In genomic region chr13:52566188-52566760, GRCm38 (mm10) we compare ENCODE assay signal across 27 mouse cellular contexts. TPM values are rescaled to one million over a fixed set of nuclear protein-coding genes. Genes with fewer than 3 reads are reported as not detected.
DNase-seq lines count a peak whose midpoint lies in the region; ATAC-seq and TF ChIP-seq lines count a peak whose summit lies in the region.
"Had no signal": no experiment of that assay in that cellular context is flagged by ENCODE, and none has a peak within 500 bp of the region (broad histone marks: within the 10 kb centered on the region; RNA-seq: fewer than 3 reads in every experiment).

No protein-coding gene starts in this region.

- no peak overlapping the region for H3K9ac ChIP-seq in liver, postnatal 0 days (replicated peaks)
- H3K9ac ChIP-seq in liver, embryonic 11.5 days (ENCODE audit: low read depth, low read length): no peak overlapping the region
- H3K9ac ChIP-seq: embryonic facial prominence, embryonic 13.5 days; forebrain, embryonic 12.5 days; heart, embryonic 15.5 days; hindbrain, embryonic 15.5 days; limb, embryonic 12.5 days; liver, embryonic 12.5 days; stomach, embryonic 15.5 days had no signal

- WGBS in liver, postnatal 0 days (ENCODE audit: insufficient replicate concordance): 62% methylated on average over 9 of the region's 9 CpGs
- 79% methylated on average over 9 of the region's 9 CpGs for WGBS in liver, embryonic 11.5 days
- WGBS in embryonic facial prominence, embryonic 10.5 days: 86% methylated on average over 9 of the region's 9 CpGs

- no peaks in the 10 kb centered on the region for H3K36me3 ChIP-seq in liver, postnatal 0 days (replicated peaks; ENCODE audit: insufficient read depth, low read length)
- H3K36me3 ChIP-seq in liver, embryonic 11.5 days (ENCODE audit: control insufficient read depth, insufficient read depth, low read length): no peaks in the 10 kb centered on the region
- H3K36me3 ChIP-seq in embryonic facial prominence, embryonic 10.5 days (replicated peaks): no peaks in the 10 kb centered on the region
- H3K36me3 ChIP-seq: embryonic facial prominence, embryonic 13.5 days; forebrain, embryonic 12.5 days; G1E; heart, embryonic 15.5 days; hindbrain, embryonic 15.5 days; limb, embryonic 12.5 days; liver, embryonic 12.5 days; stomach, embryonic 15.5 days had no signal

- H3K27me3 ChIP-seq in liver, postnatal 0 days (ENCODE audit: insufficient read depth, low read length): no peaks in the 10 kb centered on the region
- no peaks in the 10 kb centered on the region for H3K27me3 ChIP-seq in liver, embryonic 11.5 days (replicated peaks; ENCODE audit: control insufficient read depth, insufficient read depth, low read length)
- H3K27me3 ChIP-seq in embryonic facial prominence, embryonic 10.5 days (replicated peaks; ENCODE audit: low read depth, poor library complexity, severe bottlenecking): no peaks in the 10 kb centered on the region
- H3K27me3 ChIP-seq: embryonic facial prominence, embryonic 13.5 days; heart, embryonic 15.5 days; limb, embryonic 12.5 days; liver, embryonic 12.5 days; Patski; stomach, embryonic 15.5 days had no signal

- no peak for DNase-seq in liver, postnatal 0 days
- DNase-seq in liver, embryonic 11.5 days (ENCODE audit: low spot score): no peak
- peak; percentile 57 for DNase-seq in 416B (ENCODE audit: low read depth)
- DNase-seq in left cerebral cortex, adult 18-20 months (ENCODE audit: low spot score in 2 of 2): no peak
- no peak for DNase-seq in embryonic facial prominence, embryonic 10.5 days (ENCODE audit: low spot score)
- DNase-seq: cerebellum, adult 11-12 months; gastrocnemius, postnatal 25 days; heart, postnatal 36 days; kidney, adult 2 months; kidney, postnatal 10 days; lung, adult 2 months; right cerebral cortex, adult 18-20 months had no signal

- ATAC-seq in liver, postnatal 0 days: no peak
- ATAC-seq in liver, embryonic 11.5 days (replicated peaks; ENCODE audit: low FRiP score): no peak
- ATAC-seq in granulocyte monocyte progenitor cell, adult 5-6 weeks (replicated peaks; ENCODE audit: poor library complexity, severe bottlenecking): peak; percentile 63
- ATAC-seq in neutrophil, adult 5-6 weeks (ENCODE audit: extremely low read depth, insufficient number of reproducible peaks, low FRiP score, poor library complexity, severe bottlenecking): peak; percentile 27; the same call in 1 of the 2 replicates
- ATAC-seq: liver, embryonic 12.5 days; midbrain, embryonic 16.5 days; Patski had no signal

- H3K9me3 ChIP-seq in liver, postnatal 0 days (ENCODE audit: low read length): no peaks in the 10 kb centered on the region
- no peaks in the 10 kb centered on the region for H3K9me3 ChIP-seq in liver, embryonic 11.5 days (ENCODE audit: control insufficient read depth, low read length)
- H3K9me3 ChIP-seq in embryonic facial prominence, embryonic 10.5 days: no peaks in the 10 kb centered on the region
- H3K9me3 ChIP-seq: embryonic facial prominence, embryonic 13.5 days; forebrain, embryonic 12.5 days; heart, embryonic 15.5 days; hindbrain, embryonic 15.5 days; limb, embryonic 12.5 days; liver, embryonic 12.5 days; stomach, embryonic 15.5 days had no signal

- H3K4me3 ChIP-seq in liver, postnatal 0 days (ENCODE audit: low read depth, low read length): no peak overlapping the region
- H3K4me3 ChIP-seq in liver, embryonic 11.5 days (ENCODE audit: low read depth, low read length): no peak overlapping the region
- no peak overlapping the region for H3K4me3 ChIP-seq in embryonic facial prominence, embryonic 10.5 days
- H3K4me3 ChIP-seq: embryonic facial prominence, embryonic 13.5 days; erythroblast, embryonic 14.5 days; forebrain, embryonic 12.5 days; heart, embryonic 15.5 days; hindbrain, embryonic 15.5 days; layer of hippocampus, adult 2 months; limb, embryonic 12.5 days; liver, embryonic 12.5 days; myocyte; stomach, embryonic 15.5 days had no signal

- no peak for TF ChIP-seq CTCF in liver, postnatal 0 days (IDR thresholded peaks at IDR 0.05; ENCODE audit: low read depth)

- no peak for TF ChIP-seq EP300 in liver, postnatal 0 days (IDR thresholded peaks at IDR 0.05; ENCODE audit: low read depth)

- H3K27ac ChIP-seq in liver, postnatal 0 days (ENCODE audit: low read depth): peak overlapping the region; percentile 71
- H3K27ac ChIP-seq in liver, embryonic 11.5 days (ENCODE audit: low read depth, low read length): no peak overlapping the region
- no peak overlapping the region for H3K27ac ChIP-seq in embryonic facial prominence, embryonic 10.5 days (replicated peaks)
- H3K27ac ChIP-seq: embryonic facial prominence, embryonic 13.5 days; forebrain, embryonic 12.5 days; heart, embryonic 15.5 days; hindbrain, embryonic 15.5 days; layer of hippocampus, adult 2 months; limb, embryonic 12.5 days; liver, embryonic 12.5 days; stomach, embryonic 15.5 days had no signal

- peaks cover 12% of the 10 kb centered on the region for H3K4me1 ChIP-seq in liver, postnatal 0 days (ENCODE audit: insufficient read depth)
- no peaks in the 10 kb centered on the region for H3K4me1 ChIP-seq in liver, embryonic 11.5 days (replicated peaks; ENCODE audit: control insufficient read depth, insufficient read depth, low read length)
- peaks cover 8% of the 10 kb centered on the region for H3K4me1 ChIP-seq in embryonic facial prominence, embryonic 10.5 days
- H3K4me1 ChIP-seq: heart, embryonic 15.5 days; liver, embryonic 12.5 days; stomach, embryonic 15.5 days had no signal

- peak overlapping the region; percentile 32; the same call in 1 of the 2 replicates for H3K4me2 ChIP-seq in liver, postnatal 0 days (ENCODE audit: low read depth, low read length)
- no peak overlapping the region for H3K4me2 ChIP-seq in liver, embryonic 11.5 days
- H3K4me2 ChIP-seq: embryonic facial prominence, embryonic 13.5 days; forebrain, embryonic 12.5 days; heart, embryonic 15.5 days; hindbrain, embryonic 15.5 days; limb, embryonic 12.5 days; liver, embryonic 12.5 days; stomach, embryonic 15.5 days had no signal

RNA-seq across cellular contexts. Expression of gene Syk, which starts 16.7 kb away (rescaled TPM):
- 6.0 and 6.8 TPM in 2 replicates for polyA plus RNA-seq in liver, postnatal 0 days (2015; fragmentation: Nextera tagmentation; extraction: Ambion mirVana)
- 10.1 and 10.7 TPM in 2 replicates for polyA plus RNA-seq in liver, embryonic 11.5 days (2014; fragmentation: Nextera tagmentation; extraction: Ambion mirVana)
- 60.0 and 80.7 TPM in 2 replicates for total RNA-seq in granulocyte monocyte progenitor cell, adult 5-6 weeks (2014; fragmentation: Nextera tagmentation)
- 64.1 and 70.9 TPM in 2 replicates for total RNA-seq in granulocyte monocyte progenitor cell, adult 5-6 weeks (2017)
- 778 and 787 TPM in 2 replicates for total RNA-seq in neutrophil, adult 5-6 weeks (2017)
- total RNA-seq in left cerebral cortex, adult 18-20 months (2021): 1 to 10 TPM; 2.3 to 3.4 TPM
- 2.2 and 2.8 TPM in 2 replicates for polyA plus RNA-seq in embryonic facial prominence, embryonic 10.5 days (2016; fragmentation: Nextera tagmentation; extraction: Ambion mirVana)
- polyA plus RNA-seq: G1E, Patski had no signal

RNA-seq across cellular contexts. Expression of gene Diras2, which starts 35.2 kb away (rescaled TPM):
- polyA plus RNA-seq in liver, postnatal 0 days (2015; fragmentation: Nextera tagmentation; extraction: Ambion mirVana): 0.12 and 0.19 TPM in 2 replicates
- polyA plus RNA-seq in liver, embryonic 11.5 days (2014; fragmentation: Nextera tagmentation; extraction: Ambion mirVana): 0.05 and 0.10 TPM in 2 replicates
- total RNA-seq in granulocyte monocyte progenitor cell, adult 5-6 weeks (2014; fragmentation: Nextera tagmentation): 1.4 and 3.8 TPM in 2 replicates
- total RNA-seq in granulocyte monocyte progenitor cell, adult 5-6 weeks (2017): 2.7 and 4.5 TPM in 2 replicates
- 4.3 and 4.9 TPM in 2 replicates for total RNA-seq in neutrophil, adult 5-6 weeks (2017)
- 100 to 1,000 TPM; 149 to 165 TPM for total RNA-seq in left cerebral cortex, adult 18-20 months (2021)
- 0.15 and 0.19 TPM in 2 replicates for polyA plus RNA-seq in embryonic facial prominence, embryonic 10.5 days (2016; fragmentation: Nextera tagmentation; extraction: Ambion mirVana)
- polyA plus RNA-seq: erythroblast, embryonic 14.5 days; G1E; Patski had no signal

Comparison
In these comparisons a context has a peak if more than half of its experiments do, and no peak if none do; other contexts are left out.
1. ATAC-seq: peak in granulocyte monocyte progenitor cell, adult 5-6 weeks (single experiment) and neutrophil, adult 5-6 weeks (single experiment); none in liver, postnatal 0 days (single experiment) and liver, embryonic 11.5 days (single experiment).
2. RNA of gene Syk, which starts 16.7 kb away (total RNA-seq): 778 to 787 TPM in neutrophil, adult 5-6 weeks and 60.0 to 80.7 TPM in granulocyte monocyte progenitor cell, adult 5-6 weeks; 2.3 to 3.4 TPM in left cerebral cortex, adult 18-20 months; every median in the first group is over 10 times any median in the second.
3. RNA of gene Diras2, which starts 35.2 kb away (total RNA-seq): 149 to 165 TPM in left cerebral cortex, adult 18-20 months; 4.3 to 4.9 TPM in neutrophil, adult 5-6 weeks and 1.4 to 4.5 TPM in granulocyte monocyte progenitor cell, adult 5-6 weeks; every median in the first group is over 10 times any median in the second.